Mouse (Mus musculus) liver, postnatal 0 days (tissue): Measurements from ENCODE around the gene Clic4. TPM values are rescaled to one million over a fixed set of nuclear protein-coding genes. Genes with fewer than 3 reads are reported as not detected.

ENCODE experiments used
- ATAC-seq: fragments of 200-750 bp; cut with Nextera tagmentation; 2 replicates; pipeline ENCODE4 v1.8.0; 2017; ENCODE audit warnings: mild to moderate bottlenecking, moderate library complexity
- DNase-seq: peaks from one replicate; pipeline ENCODE4 v3.0.0-alpha.2; 2016
- H3K27ac ChIP-seq: fragments of 300-500 bp; sonication (generic); 2 replicates; pipeline ENCODE4 v1.5.1; 2014; ENCODE audit warnings: antibody characterized with exemption, moderate library complexity, mild to moderate bottlenecking, low read depth
- H3K27me3 ChIP-seq: fragments of 300-500 bp; sonication (generic); 2 replicates; pipeline ENCODE4 v1.6.1; 2014; ENCODE audit warnings: low read length, control low read depth, mixed read lengths; ENCODE audit not compliant: insufficient read depth
- H3K36me3 ChIP-seq: fragments of 300-500 bp; sonication (generic); replicated peaks from 2 replicates; pipeline ENCODE4 v1.6.1; 2014; ENCODE audit warnings: mild to moderate bottlenecking, control low read depth, low read length, moderate library complexity, mixed read lengths; ENCODE audit not compliant: insufficient read depth
- H3K4me1 ChIP-seq: fragments of 300-500 bp; sonication (generic); 2 replicates; pipeline ENCODE4 v1.6.1; 2014; ENCODE audit warnings: antibody characterized with exemption, mild to moderate bottlenecking, control low read depth; ENCODE audit not compliant: insufficient read depth
- H3K4me2 ChIP-seq: fragments of 300-500 bp; sonication (generic); 2 replicates; pipeline ENCODE4 v1.6.1; 2014; ENCODE audit warnings: low read depth, mild to moderate bottlenecking, low read length, moderate library complexity, mixed read lengths
- H3K4me3 ChIP-seq: fragments of 300-500 bp; sonication (generic); 2 replicates; pipeline ENCODE4 v1.5.1; 2014; ENCODE audit warnings: low read depth, low read length
- H3K9ac ChIP-seq: fragments of 300-500 bp; sonication (generic); replicated peaks from 2 replicates; pipeline ENCODE4 v1.6.1; 2014; ENCODE audit warnings: mild to moderate bottlenecking, moderate library complexity
- H3K9me3 ChIP-seq: fragments of 300-500 bp; sonication (generic); 2 replicates; pipeline ENCODE4 v1.6.1; 2016; ENCODE audit warnings: mild to moderate bottlenecking, control low read depth, low read length, mixed read lengths
- CTCF ChIP-seq: sonication (generic); IDR thresholded peaks from 2 replicates; pipeline ENCODE4 v1.5.1; 2016; ENCODE audit warnings: antibody characterized with exemption, low read depth
- EP300 ChIP-seq: IDR thresholded peaks from 2 replicates; pipeline ENCODE4 v1.6.1; 2016; ENCODE audit warnings: antibody characterized with exemption, low read depth, mild to moderate bottlenecking
- WGBS: fragments of 180-500 bp; shearing (Covaris S2); extraction: QIAGEN DNeasy Blood & Tissue Kit; methylation state at CpG from one replicate; pipeline ENCODE4 v1.1.7; 2014; ENCODE audit not compliant: insufficient replicate concordance; 5-methylcytosine and 5-hydroxymethylcytosine counted together
- polyA plus RNA-seq: library from polyadenylated mRNA; unstranded; fragments of >200 nt; fragmentation: Nextera tagmentation; extraction: Ambion mirVana; gene quantifications from 2 replicates; pipeline ENCODE4 v1.2.1, GENCODE M21; 2015

Gene Clic4
- polyA plus RNA-seq, 1 experiment from 2014 or later: 64.6 TPM

GRCm38 (mm10) chr4:135271419-135271828 is 1.2 kb downstream of the Clic4 start:
- Histone ChIP-seq H3K36me3 (peaks cover 6% of the 10 kb centered on the region; the same call in 1 of the 2 replicates), H3K27me3 (no peaks in the 10 kb centered on the region), H3K4me3 (peak overlapping the region; percentile 88), H3K4me2 (peak overlapping the region; percentile 85), H3K9me3 (no peaks in the 10 kb centered on the region), H3K9ac (peak overlapping the region; percentile 95), H3K4me1 (peaks cover 45% of the 10 kb centered on the region), H3K27ac (peak overlapping the region; percentile 97)
- ATAC-seq: no peak
- no peak for TF ChIP-seq CTCF
- TF ChIP-seq EP300: no peak
- peak; percentile 46 for DNase-seq
- WGBS: under 1% methylated on average over 19 of the region's 20 CpGs

GRCm38 (mm10) chr4:135270476-135270875 is 2.1 kb downstream of the Clic4 start:
- H3K36me3 ChIP-seq: peaks cover 6% of the 10 kb centered on the region; the same call in 1 of the 2 replicates
- TF ChIP-seq EP300 (no peak), CTCF (no peak)
- no peaks in the 10 kb centered on the region for H3K27me3 ChIP-seq
- H3K4me3 ChIP-seq: peak overlapping the region; percentile 88
- peak overlapping the region; percentile 97 for H3K27ac ChIP-seq
- ATAC-seq: no peak
- H3K9ac ChIP-seq: peak overlapping the region; percentile 95
- WGBS: 56% methylated on average over 8 of the region's 8 CpGs
- peak overlapping the region; percentile 85 for H3K4me2 ChIP-seq
- no peak for DNase-seq
- peaks cover 47% of the 10 kb centered on the region for H3K4me1 ChIP-seq
- no peaks in the 10 kb centered on the region for H3K9me3 ChIP-seq

DNA sequence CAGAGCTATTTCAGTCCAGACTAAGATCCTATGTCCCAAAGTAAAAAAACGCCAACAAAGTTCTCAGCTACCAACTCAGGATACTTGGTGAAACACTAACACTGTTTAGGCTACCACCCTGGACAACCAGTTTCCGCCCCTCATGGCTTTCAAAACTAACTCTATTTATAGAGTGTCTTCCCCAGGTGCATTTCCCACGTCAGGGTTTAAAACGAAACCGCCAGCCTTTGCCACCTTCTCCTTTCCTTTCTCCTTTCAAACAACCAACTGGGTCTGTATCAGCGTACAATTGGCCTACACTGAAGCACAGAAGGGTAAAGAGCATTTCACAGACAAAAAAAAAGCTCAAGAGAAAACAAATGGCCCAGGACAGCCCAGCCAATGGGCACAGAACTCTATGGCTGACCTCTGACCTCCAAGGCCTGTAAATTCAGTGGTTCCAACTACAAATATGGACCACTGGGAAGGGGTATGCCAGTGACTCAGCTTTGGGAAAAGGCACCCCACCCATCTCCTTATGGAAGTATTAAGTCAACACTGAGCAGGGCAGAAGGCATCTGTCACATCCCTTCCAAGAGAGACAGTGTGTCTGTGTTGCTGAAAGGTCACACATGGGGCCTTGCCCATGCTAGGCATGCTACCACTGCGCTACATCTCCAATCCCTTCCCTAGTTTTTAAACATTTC is 2.8 kb downstream of the Clic4 start:
- 51% methylated on average over 7 of the region's 7 CpGs for WGBS

GRCm38 (mm10) chr4:135267521-135267920 is 5.1 kb downstream of the Clic4 start:
- ATAC-seq (no peak), DNase-seq (no peak)
- Histone ChIP-seq H3K4me3 (no peak overlapping the region), H3K9me3 (no peaks in the 10 kb centered on the region), H3K36me3 (peaks cover 6% of the 10 kb centered on the region; the same call in 1 of the 2 replicates), H3K27me3 (no peaks in the 10 kb centered on the region), H3K4me1 (peaks cover 37% of the 10 kb centered on the region), H3K4me2 (peak overlapping the region; percentile 23), H3K9ac (no peak overlapping the region), H3K27ac (peak overlapping the region; percentile 32; the same call in 1 of the 2 replicates)
- WGBS: 67% methylated on average over 8 of the region's 8 CpGs
- no peak for TF ChIP-seq CTCF
- TF ChIP-seq EP300: no peak

More for the DNA sequence above, 2.8 kb downstream of the Clic4 start:
- Histone ChIP-seq H3K9ac (peak overlapping the region; percentile 95), H3K36me3 (peaks cover 6% of the 10 kb centered on the region; the same call in 1 of the 2 replicates), H3K27me3 (no peaks in the 10 kb centered on the region), H3K9me3 (no peaks in the 10 kb centered on the region), H3K27ac (peak overlapping the region; percentile 97), H3K4me2 (peak overlapping the region; percentile 85), H3K4me1 (peaks cover 44% of the 10 kb centered on the region), H3K4me3 (peak overlapping the region; percentile 88)
- ATAC-seq (no peak), DNase-seq (no peak)
- TF ChIP-seq EP300 (no peak), CTCF (no peak)

GRCm38 (mm10) chr4:135266987-135267386 is 5.6 kb downstream of the Clic4 start:
- H3K4me2 ChIP-seq: peak overlapping the region; percentile 23; the same call in 1 of the 2 replicates
- 0 out of 2 replicates have a peak overlapping the region, but pooled peaks have one; percentile 32 for H3K27ac ChIP-seq
- H3K9me3 ChIP-seq: no peaks in the 10 kb centered on the region
- H3K36me3 ChIP-seq: peaks cover 8% of the 10 kb centered on the region; the same call in 1 of the 2 replicates
- ATAC-seq: no peak
- DNase-seq: no peak
- TF ChIP-seq CTCF: no peak
- TF ChIP-seq EP300: peak; percentile 29; the same call in 1 of the 2 replicates
- H3K4me1 ChIP-seq: peaks cover 39% of the 10 kb centered on the region
- 64% methylated on average over 9 of the region's 9 CpGs for WGBS
- H3K4me3 ChIP-seq: no peak overlapping the region
- H3K9ac ChIP-seq: no peak overlapping the region
- no peaks in the 10 kb centered on the region for H3K27me3 ChIP-seq

DNA sequence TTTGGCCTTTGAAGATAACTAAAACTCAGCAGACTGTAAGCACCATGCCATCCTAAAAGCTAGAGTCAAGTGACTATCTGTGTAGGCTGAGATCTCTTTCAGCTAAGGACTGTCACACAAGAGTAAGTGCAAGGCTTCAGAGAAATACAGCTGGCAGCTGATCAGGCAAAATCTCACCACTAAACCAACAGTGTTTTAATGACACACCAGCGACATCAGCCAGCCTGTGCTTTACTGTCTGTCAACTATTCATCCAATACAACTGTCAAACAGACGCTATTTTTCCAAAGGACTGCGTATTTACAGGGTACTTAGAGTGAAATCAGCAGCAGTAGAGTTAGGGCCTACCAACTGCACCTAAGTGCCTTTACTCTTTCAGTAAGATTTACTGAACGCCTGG is 12.2 kb downstream of the Clic4 start:
- Histone ChIP-seq H3K9me3 (no peaks in the 10 kb centered on the region), H3K9ac (no peak overlapping the region), H3K27me3 (no peaks in the 10 kb centered on the region), H3K4me1 (peaks cover 17% of the 10 kb centered on the region), H3K4me2 (no peak overlapping the region), H3K27ac (no peak overlapping the region), H3K36me3 (peaks cover 13% of the 10 kb centered on the region), H3K4me3 (no peak overlapping the region)
- DNase-seq (no peak), ATAC-seq (no peak)
- TF ChIP-seq EP300 (no peak), CTCF (no peak)
- WGBS: 74% methylated on average over 4 of the region's 4 CpGs
